Mouse (Mus musculus): ENCODE measurements around the gene Ssc4d.

Ssc4d gene

DNA sequence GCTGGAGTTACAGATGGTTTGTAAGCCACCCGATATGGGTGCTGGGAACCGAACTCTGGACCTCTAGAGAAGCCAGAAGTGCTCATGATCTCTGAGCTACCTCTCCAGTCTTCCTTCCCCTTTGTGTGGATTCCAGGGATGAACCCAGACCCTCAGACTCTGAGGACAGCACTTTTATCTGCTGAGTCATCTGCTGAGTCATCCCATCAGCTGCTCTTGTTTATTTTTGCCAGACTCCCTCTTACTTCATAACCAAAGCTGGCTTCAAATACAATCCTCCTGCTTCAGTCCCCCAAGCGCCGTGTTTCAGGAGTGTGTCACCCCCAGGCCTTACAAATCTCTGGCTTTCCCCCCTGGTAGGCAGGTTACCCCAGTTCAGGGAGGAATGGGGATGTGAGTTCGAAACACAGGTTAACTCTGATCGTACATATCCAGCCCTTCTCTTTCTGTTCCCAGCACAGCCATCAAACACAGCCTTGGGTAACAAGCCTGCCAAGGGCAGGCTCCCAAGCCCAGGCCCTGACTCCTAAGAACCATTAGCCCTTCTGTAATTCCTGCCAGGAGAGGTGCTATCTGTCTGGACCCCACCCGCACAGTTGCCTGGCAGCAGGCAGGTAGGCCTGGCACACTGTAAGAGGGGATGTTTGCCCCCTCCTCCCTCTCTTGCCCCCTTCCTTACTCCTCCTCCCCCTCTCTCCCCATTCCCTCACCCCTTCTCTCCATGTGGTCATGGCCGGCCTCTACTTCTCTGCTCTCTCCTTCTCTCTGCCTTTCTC is 1.8 kb upstream of the Ssc4d start:
- no peak for DNase-seq (ENCODE audit: low spot score)

DNA sequence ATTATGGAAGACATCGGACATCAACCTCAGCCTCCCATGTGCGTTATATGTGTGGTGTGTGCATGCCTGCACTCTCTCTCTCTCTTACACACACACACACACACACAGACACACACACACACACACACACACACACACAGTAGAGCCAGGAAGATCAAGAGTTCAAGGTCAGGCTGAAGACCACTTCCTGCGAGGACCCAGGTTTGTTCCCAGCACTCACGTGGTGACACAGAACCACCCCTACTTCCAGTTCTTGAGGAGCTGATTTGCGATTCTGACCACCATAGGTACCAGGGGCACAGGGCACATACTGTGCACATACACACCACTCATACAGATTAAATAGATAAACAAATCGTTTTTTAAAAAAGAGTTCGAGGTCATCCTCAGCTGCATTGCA is 2.5 kb downstream of the Ssc4d start:
- no peak for DNase-seq (ENCODE audit: low spot score)

DNA sequence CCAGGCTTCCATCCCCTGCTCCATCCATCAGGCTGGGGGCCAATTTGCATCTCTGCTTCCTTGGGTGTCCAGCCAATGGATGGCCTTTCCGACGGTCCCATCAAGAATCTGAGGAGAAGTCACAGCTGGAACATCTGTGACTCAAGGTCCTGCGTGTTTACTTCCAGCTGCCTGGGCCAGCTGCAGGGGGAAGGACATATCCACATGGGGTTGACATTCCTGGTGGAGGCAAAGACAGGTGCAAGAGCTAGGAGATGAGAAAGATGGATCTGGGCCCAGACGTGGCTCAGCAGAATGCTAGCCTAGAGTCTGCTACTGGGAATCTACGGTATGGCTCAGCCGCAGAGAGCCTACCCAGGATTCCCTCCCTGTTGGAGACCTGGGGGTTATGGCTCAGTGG is 4.1 kb downstream of the Ssc4d start:
- DNase-seq (ENCODE audit: low spot score), result no peak

DNA sequence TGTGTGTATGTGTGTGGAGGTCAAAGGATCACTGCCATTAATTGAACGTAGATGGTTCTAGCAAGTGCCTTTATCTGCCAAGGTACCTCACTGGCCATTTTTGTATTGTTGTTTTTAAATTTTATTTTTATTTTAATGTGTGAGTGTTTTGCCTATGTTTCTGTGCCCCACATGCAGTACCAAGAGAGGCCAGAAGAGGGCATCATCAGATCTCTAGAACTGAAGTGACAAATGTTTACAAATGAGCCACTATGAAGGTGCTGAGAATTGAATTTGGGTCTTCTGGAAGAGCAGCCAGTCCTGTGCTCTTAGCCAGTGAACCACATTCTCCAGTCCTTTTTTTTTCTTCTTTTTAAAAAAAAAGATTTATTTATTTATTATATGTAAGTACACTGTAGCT is 5.5 kb downstream of the Ssc4d start:
- DNase-seq (ENCODE audit: low spot score), result peak; percentile 64

DNA sequence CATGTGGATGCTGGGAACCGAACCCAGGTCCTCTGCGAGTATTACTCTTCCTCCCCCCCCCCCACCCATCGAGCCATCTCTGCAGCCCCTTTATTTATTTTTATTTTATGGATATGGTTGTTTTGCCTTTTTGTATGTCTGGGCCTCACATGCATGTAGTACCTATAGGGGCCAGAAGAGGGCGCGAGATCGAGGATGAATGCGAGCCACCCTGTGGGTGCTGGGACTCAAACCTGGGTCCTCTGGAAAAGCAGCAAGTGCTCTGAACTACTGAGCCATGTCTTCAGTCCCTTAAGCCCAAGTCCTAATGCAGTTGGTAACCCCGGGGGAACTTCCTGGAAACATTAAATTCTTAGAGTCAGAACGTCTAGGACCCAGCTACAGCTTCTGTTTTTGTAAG is 7.5 kb downstream of the Ssc4d start:
- DNase-seq (ENCODE audit: low spot score), result peak; percentile 38

DNA sequence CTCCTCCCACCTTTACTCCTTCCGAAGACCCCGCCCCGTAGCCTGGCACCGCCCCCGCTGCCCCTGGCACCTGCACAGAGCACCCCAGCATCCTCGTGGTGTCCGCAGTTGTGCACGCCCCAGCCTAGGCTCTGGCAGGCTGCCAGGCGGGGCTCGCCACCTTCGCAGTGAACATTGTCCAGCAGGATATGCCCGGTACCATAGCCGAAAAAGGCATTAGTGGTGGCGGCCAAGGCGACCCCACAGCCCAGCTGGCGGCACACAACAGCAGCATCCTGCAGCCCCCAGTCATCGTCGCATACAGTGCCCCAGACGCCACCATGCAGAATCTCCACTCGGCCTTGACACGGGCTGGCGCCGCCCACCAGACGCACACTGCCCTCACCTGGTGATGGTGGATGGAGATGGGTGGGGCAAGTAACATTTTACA is 8.8 kb downstream of the Ssc4d start:
- no peak for DNase-seq (ENCODE audit: low spot score)

DNA sequence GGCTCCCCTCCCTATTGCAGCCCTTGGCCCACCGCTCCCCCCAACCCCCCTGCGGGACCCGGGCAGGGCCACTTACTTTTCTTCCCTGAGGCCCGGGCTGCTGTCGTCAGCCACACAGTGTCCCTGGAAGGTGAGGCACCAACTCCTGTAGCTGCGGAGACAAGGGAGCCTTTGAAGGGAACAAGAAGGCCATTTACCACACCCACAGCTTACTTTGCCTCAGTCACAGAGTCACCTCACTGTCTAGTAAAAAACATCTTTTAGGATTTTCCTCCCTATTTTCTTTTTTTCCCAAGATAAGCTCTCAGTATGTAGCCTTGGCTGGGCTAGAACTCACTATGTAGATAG is 11.1 kb downstream of the Ssc4d start:
- no peak for DNase-seq (ENCODE audit: low spot score)

DNA sequence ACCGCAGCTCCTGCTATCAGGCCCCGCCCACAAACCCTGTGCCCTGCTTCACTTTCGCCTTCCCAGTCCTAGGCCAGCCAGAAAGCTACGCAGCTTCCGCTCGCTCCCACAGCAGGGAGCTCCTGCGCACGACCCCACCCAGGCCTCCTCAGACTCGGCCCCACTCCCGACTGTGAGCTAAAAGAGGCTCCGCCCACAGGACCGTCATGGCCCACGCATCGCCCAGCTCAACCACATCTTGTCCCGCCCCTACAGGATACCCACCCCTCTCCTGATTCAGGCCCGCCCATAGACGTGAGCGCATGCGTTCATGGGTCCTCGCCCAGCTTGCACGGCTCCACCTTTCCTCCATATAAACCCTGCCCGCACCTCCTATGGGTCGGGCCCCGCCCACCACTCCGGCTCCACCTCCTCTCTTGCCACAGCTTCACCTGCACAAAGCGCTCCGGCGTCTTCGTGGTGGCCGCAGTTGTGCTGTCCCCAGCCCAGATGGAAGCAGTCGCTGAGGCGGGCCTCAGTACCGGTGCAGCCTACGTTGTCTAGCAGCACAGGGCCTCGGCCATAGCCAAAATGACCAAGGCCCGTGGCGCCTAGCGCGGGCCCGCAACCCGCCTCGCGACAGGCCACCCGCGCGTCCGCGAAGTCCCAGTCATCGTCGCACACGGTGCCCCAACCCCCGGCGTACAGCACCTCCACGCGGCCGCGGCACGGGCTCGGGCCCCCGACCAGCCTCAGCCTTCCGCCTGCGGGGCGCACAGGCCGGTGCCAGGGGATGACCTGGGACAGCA is 11.6 kb downstream of the Ssc4d start:
- peak; percentile 100 for DNase-seq (ENCODE audit: low spot score)

DNA sequence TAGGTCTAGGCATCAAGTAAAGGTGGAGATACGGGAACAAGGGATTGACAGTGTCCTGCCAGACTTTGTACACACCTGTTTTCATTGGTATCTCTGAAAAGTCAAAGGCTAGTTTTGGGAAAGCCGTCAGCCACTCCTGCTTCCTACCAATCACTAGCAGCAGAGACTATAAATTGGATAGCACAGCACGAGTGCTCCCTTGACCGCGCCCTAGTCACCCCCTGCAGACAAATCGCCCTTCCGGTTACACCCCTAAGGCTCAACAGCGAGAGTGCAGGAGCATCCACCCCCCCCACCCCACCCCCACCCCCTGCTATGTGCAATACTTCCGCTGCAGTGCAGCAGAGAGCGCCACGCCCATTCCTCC is 12.2 kb downstream of the Ssc4d start:
- DNase-seq (ENCODE audit: low spot score), result no peak

DNA sequence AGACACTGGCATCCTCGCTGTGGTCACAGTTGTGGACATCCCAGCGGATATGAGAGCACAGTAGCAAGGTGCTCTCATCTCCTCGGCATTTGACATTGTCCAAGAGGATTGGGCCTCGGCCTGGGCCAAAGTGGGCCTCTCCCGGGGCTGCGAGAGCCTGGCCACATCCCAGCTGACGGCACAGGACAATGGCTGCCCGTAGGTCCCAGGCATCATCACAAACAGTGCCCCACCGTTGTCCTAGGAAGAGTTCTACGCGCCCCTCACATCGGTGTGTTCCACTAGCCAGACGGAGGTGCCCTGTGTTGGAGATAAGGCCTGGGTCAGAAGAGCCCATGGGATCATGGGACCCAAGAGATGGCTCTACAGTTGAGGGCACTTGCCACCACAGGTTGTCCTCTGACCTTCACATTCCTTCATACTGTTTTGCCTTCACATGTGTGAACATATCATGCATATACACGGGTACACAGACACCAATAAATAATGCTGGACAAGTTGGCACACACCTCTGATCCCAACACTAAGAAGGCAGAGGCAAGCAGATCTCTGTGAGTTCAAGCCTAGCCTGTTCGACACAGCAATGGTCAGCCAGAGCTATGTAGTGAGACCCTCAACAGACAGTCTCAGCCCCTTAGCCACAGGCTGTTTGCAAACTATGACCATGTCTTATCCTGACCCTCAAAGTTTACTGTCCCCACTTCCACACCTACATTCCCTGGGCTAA is 13.3 kb downstream of the Ssc4d start:
- DNase-seq (ENCODE audit: low spot score), result no peak

DNA sequence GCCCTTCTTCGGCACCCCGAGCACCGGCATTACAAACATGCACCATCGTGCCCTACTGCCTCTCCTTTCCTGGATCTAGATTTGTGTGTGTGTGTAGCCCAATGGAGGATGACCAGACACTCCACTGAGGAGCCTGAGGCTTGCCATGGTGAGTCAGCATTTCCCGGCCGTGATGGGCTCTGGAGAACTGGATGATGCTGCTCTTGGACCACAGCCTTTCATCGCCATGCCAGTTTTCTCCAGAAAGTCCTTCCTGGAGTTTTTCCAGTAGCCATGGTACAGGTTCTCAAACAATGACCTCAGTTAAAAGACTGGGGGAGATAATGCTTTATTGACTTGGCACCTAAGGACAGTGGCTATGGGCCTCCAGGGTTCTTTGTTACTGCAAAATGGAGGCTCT is 14.4 kb downstream of the Ssc4d start:
- DNase-seq (ENCODE audit: low spot score), result no peak

DNA sequence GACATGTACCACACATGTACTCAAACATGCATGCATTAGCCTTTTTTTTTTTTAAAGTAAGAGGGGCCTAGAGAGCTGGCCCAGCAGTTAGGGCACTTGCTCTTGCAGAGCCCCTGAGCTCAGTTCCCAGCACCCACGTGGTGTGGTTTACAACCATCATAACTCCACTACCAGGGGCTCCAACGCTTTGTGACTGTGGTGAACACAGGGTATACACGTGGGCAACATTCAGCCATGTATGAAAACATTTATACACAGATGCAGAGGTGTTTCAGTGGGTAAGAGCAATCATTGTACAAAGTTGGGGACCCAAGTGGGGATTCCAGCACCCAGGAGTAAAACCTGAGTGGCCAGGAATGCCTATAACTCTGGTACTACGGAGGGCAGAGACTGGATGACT is 16.0 kb downstream of the Ssc4d start:
- DNase-seq (ENCODE audit: low spot score), result no peak

DNA sequence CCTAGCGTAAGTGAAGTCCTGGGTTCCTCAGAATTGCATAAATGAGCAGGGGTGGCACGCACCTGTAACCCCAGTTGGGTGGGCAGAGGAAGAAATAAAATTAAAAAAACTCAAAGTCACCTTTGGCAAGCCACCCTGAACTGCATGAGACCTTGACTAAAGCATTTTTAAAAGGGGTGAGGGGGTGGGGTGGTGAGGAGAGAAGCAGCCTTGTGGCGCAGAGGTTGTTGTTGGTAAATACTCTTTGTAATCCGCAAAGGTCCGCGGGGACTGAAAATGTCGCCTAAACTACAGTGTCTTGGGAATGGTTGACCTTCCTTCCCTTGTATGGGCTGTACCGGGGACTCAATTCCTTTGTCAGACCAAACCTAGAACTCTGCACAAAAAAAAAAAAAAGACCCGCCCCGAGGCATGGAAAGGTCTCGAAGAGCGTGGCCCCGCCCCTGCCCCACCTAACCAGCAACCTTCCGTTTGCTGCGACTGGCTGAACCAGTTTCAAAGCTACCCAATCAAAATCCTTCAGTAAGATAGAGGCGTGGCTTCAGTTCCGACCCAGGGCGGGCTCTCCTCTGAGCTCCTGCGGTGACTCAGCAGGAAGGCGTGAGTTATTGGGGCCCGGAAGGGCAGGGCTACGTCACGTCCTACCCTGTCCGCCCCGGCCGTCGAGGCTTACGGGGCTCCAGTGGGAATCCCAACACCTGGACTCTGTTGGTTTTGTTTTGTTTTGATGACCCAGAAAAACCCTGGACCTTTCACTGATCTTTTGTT is 16.9 kb downstream of the Ssc4d start:
- peak; percentile 95 for DNase-seq (ENCODE audit: low spot score)

DNA sequence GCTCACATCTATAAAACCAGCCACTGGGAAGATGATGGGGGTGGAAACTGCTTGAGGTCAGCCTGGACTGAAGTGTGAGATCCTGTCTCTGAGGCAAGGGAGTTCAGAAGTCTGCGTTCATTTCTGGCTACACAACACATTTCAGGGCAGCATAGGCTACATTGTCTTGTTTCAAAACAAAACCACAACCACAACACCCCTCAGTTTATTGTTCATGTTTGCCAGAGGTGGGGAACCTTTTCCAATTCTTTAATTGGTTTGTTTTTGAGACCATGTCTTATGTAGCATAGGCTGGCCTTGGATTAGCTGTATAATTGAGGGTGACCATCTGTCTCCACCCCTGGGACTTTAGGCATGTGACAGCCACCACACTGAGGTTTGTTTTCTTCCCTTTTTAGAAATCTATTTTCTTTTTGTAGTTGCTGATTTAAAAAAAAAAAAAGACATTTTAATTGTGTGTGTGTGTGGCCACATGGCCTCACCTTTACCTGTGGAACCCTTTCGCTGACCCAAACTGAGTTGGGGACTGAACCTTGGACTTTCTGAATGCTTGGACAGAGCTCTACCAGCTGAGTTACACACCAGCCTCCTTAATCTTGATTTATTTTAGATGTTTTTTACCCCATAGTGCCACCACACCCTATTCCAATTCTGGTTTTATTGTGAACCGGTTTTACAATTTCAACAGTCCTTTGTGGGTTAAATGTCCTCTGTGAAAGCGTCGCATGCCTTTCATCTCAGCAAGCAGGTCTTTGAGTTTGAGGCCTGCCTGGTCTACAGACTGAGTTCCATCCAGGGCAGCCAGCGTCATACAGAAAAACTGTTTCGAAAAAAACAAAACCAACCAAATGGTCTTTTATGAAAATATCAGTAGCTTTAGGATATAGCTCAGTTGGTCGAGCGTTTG is 17.8 kb downstream of the Ssc4d start:
- DNase-seq (ENCODE audit: low spot score), result no peak

DNA sequence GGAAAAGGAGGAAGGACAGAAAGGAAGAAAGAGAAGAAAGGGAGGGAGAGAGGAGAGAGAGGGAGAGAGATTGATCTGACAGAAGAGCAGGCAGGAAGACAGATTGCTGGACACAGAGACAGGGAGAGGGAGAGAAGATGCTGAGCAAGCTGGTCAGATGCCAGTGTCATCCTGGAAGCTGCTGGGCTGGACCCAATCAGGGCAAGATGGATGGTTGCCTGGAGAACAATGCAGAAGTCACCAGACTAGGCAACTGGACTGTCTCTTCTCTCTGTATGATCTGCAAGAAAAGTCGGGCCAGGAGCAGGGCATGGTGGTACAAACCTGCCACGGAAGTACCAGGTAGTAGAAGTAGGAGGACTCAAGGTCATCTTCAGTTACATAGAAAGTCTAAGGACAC is 21.5 kb downstream of the Ssc4d start:
- no peak for DNase-seq (ENCODE audit: low spot score)

DNA sequence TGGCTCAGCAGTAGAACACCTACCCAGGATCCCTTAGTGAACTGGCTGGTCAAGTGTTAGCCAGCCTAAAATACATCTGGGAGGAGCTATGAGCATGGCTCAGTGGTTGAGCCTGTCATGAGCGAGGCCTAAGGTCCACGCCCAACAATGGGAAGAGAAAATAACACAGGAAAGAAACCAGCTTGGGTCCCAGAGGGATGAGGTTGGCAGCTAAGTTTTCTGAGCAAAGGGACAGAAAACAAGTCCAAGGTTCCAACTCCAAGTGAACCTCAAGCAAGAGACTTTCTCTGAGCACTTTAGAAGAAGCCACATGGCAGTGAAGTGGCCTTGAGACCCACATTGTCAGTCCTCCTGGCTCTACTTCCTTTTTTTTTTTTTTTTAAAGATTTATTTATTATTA is 22.7 kb downstream of the Ssc4d start:
- DNase-seq (ENCODE audit: low spot score), result no peak

DNA sequence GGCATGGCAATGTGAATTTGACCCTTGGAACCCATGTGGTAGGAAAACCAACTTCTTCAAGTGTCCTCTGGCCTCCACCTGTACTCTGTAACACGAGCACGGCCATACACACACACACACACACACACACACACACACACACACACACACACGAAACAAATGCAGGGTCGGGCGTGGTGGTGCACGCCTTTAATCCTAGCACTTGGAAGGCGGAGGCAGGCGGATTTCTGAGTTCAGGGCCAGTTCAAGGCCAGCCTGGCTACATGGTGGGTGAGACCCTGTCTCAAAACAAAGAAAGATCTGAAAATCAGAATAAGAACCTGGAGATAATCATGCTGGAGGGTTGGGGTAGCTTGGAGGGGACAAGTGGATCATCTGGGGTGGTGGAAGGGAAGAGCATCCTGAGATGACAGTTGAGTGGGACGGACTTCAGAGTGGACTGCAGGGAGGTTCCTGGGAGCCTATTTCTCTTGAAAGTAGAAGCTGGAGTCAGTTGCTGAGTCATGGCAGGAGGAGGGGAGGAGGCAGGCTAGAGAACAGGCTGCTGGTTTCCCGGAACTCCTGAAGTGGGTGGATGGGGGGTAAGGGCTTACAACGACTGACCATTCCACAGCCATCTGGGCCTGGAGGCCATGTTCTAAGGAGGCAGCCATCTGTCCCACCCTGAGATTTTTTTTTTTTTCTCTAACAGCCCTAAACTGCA is 23.5 kb downstream of the Ssc4d start:
- no peak for DNase-seq (ENCODE audit: low spot score)

DNA sequence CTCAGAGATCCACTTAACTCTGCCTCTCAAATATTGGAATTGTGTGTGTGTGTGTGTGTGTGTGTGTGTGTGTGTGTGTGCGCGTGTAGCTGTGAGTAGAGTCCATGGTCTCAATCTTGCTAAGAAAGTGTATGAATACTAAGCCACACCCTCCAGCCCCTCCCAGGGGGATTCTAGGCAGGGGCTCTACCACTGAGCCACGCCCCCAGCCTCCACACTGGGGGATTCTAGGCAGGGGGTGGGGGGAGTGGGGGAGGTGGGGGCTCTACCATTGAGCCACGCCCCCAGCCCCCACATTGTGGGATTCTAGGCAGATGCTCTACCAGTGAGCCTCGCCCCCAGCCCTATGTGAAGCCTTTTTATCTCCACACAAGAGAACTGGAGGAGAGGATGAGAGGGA is 27.7 kb downstream of the Ssc4d start:
- no peak for DNase-seq (ENCODE audit: low spot score)

DNA sequence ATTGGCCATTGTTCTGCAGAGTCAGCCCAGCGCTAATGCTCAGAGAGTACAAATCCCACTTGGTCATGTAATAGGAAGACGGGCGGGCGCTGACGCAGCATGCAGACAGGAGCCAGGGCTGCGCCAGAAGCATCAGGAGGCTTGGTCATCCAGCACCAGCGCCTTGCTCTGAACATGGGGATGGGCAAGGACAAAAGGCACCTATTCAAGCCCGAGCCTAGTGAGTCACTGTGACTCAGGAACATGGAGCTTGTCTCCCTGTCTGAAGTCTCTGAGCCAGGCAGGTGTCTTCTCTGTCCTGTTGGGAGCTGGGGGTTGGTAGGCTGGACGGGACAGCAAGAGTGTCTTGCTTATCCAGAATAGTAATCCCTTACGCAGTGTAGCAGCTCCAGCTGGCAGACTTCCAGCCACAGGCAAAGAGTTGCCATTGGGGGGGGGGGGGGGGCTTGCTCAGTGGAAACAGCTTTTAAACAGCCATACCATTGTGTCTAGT is 28.4 kb downstream of the Ssc4d start:
- DNase-seq (ENCODE audit: low spot score), result no peak

DNA sequence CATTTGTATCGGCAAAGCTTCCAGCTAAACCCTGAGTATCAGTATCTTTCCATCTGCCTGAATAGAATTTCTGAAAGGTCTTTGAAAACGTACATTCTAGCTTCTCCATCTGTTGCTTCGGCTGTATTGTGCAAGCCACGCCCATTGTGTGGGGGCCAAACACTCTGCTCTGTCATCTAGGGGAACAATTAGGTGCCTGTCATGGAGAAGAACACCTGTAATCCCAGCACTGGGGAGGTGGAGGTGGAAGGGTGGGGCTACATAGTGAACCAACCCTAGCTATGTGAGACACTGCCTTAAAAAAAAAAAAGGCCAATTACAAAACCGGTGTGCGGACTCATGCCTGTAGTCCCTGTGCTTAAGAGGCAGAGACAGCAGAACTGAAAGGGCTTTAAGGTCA is 31.6 kb downstream of the Ssc4d start:
- DNase-seq (ENCODE audit: low spot score), result no peak

DNA sequence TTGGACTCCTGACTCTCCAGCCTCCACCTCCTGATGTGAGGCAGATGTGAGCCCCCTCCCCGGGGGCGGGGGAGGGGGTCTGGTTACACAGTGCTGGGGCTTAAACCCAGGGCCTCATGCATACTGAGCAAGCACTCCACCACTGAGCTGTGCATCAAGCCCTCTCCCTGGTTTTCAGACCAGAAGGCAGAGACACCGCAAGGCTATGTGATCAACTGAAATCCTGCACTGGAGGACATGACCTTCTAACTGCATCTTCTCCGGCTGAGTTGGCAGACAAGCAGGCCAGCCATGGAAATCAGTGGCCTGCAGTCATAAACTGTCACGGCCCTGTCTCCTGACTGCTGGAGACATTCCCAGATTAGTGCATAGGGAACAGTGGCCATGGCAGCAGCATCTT is 33.7 kb downstream of the Ssc4d start:
- no peak for DNase-seq (ENCODE audit: low spot score)

Data from T-cell, adult 2 months (primary cell).